Mouse (Mus musculus) kidney, postnatal 25 days (tissue): ENCODE measurements around the gene Kcna7.
"Not testable (repeated sequence)": the region's sequence is repeated elsewhere in the genome, so short reads cannot be mapped to it uniquely, and the experiment has no call there.

ENCODE experiments used
- DNase-seq, 2 experiments: peaks; one replicate each; pipeline ENCODE4 v3.0.0; 2021; ENCODE audit warnings: mixed read lengths in 2 of 2

The Kcna7 gene

DNA sequence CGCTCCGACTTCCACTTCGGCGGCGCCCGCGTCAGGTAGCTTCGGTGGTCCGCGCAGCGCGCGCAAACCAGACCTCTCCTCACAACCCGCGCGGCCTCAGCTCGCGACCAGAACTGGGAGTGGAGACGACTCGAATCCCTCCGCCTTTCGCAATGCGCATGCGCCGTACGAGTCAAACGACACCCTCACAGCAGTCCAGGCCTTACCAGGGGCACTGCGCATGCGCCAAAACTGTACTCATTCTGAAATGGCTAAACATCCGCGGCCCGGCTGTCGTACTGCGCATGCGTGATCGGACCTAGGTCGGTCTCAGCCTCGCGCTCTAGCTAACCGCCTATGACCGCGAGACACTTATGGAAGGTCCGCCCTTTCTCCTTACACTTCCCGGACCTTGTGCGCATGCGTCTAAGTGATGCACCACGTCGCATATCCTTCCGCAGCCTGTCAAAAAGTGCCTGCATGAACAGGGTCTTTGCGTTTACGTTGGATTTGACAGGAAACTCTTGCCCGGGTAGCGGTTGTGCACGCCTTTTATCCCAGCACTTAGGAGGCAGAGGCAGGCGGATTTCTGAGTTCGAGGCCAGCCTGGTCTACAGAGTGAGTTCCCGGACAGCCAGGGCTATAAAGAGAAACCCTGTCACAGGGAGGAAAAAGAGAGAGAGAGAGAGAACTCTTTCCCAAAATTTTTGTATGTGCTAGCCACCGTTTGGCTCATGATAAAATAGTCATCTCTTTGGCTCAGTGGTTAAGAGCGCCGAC lies 9.7 kb upstream of the Kcna7 start, which contains the start of gene Snrnp70:
Gene Snrnp70 (minus strand): TSS at position 165 of the 759 bp plus-strand sequence.
- peak; percentile 100 for DNase-seq

DNA sequence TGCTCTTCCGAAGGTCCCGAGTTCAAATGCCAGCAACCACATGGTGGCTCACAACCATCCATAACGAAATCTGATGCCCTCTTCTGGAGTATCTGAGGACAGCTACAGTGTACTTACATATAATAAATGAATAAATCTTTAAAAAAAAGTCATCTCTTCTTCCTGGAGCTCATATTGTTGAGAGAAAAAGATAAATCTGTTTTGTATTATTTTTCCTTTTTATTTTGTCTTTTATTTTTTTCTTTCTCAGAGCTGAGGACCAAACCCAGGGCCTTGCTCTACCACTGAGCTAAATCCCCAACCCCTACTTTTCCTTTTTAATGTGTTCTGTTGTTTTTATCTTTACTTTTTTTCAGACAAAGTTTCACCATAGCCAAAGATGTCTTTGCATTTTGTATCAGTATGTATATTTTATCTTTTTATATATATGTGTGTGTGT lies 9.1 kb upstream of the Kcna7 start:
- not testable (repeated sequence) for DNase-seq

DNA sequence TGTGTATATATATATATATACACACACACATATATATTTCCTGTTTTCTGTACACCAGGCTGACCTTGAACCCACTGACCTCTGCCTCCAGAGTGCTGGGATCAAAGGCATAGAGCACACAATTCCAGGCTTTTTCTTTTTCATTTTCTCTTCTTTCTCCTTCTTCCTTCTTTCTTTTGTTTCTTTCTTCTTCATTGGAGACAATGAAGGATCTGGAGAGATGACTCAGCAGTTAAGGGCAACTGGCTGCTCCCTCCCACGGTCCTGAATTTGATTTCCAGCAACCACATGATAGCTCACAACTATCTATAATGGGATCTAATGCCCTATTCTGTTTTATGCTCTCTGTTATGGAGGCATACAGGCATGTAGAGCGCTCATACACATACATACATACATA lies 8.7 kb upstream of the Kcna7 start:
- DNase-seq = no peak

DNA sequence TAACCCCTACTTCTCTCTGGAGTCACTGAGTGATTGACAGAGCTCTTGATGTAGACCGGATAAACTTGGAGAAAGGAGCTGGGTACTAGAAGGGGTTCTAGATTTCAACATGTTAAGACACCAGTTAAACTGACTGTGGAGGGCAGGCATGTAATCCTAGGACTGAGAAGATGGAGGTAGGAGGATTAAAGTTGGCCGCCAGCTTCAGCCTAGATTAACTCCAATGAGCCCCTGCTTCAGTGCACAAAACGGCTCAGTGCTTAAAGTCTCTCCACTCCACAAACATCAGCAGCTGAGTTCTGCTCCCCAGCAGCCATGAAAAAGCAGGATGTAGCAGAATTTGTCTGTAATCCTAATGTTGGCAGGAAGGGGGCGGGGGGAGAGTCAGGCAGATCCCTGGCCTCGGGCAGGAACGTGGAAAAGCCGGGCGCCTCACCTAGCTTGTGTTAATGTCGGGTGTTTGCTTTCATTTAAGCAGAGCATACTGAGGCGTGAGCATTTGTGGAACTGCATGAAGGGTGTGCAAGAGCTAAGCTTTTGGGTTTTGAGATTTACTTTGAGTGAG lies 3.9 kb upstream of the Kcna7 start:
- no peak for DNase-seq

DNA sequence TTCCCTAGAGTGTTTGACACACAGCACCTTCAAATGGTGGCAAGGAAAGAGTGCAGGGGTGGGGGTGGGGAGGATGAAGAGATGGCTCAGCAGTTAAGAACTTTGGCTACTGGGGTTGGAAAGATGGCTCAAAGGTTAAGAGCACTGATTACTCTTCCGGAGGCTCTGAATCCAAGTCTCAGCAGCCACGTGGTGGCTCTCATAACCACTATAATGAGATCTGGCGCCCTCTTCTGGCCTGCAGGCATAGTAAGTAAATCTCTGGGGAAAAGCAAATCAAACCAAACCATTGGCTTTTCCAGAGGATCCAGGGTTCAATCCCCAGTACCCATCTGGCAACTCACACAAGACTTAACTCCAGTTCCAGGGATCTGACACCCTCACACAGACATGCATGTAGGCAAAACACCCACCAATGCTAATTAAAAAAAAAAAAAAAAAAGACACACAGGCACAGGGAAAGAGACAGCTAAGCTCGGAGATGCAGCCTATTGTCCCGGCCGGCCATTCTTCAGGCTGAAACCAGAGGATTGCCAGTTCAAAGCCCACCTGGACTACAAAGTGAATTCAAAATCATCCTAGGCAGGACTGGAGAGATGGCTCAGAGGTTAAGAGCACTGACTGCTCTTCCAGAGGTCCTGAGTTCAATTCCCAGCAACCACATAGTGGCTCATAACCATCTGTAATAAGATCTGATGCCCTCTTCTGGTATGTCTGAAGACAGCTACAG lies 1.8 kb upstream of the Kcna7 start:
- DNase-seq = peak; percentile 85 to 93

DNA sequence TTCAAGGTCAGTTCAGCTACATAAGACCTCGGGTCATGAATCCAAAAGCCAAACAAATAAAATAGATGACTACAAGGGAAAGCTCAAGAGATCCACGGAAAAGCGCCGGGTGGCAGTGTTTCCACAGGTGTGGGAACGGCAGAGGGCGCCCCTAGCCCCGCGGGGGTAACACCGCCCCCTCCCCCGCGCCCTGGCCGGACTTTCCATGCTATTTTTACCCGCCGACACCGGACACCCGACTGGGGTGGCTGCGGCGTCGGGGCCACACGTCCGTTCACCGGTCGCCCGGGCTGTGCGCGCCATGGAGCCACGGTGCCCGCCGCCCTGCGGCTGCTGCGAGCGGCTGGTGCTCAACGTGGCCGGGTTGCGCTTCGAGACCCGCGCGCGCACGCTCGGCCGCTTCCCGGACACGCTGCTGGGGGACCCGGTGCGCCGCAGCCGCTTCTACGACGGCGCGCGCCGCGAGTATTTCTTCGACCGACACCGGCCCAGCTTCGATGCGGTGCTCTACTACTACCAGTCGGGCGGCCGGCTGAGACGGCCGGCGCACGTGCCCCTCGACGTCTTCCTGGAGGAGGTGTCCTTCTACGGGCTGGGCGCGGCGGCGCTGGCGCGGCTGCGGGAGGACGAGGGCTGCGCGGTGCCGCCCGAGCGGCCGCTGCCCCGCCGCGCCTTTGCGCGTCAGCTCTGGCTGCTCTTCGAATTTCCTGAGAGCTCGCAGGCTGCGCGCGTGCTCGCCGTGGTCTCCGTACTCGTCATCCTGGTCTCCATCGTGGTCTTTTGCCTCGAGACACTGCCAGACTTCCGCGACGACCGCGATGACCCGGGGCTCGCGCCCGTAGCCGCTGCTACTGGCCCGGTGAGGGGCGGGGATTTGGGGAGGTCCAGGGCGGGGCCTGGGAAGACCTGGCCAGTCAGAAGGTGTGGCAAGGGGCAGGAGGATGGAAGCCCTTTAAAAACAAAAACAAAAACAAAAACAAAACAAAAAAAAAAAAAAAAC lies 1.0 kb downstream of the Kcna7 start:
- DNase-seq = peak; percentile 54 to 70

DNA sequence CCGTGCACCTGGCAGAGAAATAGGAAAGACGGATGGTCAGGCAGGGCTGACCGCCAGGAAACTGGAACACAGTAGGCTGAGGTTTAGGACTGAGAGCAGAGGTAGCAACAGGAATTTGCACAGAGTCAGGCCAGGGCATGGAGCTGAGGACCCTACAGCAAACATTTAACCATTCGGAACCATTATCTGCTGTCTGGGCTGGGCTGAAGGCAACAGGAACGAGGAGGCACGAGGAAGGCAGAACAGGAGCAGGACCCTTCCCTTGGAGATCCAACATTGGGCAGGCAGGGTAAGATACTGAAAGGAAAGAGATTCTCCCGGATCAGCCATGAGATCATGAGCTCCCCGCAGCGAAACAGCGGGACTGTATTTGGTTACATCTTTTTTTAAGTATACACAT lies 2.4 kb downstream of the Kcna7 start:
- DNase-seq = no peak

DNA sequence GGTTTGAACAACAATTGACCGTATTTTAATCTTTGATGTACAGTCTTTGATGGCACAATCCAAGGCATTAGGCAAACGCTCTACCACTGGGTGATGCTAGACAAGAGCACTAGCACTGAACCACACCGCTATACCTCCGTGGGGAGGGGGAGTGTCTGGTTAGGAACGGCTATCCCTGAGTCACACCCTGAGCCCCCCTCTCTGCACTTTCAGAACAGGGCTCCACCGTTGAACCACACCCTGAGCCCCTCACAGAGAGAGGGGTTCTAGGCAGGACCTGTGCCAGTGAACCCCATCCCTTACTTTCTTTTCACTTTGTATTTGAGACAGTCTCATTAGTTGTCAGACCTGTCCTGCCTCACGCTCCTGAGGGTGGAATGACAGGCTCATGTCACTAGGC lies 2.9 kb downstream of the Kcna7 start:
- DNase-seq = no peak

DNA sequence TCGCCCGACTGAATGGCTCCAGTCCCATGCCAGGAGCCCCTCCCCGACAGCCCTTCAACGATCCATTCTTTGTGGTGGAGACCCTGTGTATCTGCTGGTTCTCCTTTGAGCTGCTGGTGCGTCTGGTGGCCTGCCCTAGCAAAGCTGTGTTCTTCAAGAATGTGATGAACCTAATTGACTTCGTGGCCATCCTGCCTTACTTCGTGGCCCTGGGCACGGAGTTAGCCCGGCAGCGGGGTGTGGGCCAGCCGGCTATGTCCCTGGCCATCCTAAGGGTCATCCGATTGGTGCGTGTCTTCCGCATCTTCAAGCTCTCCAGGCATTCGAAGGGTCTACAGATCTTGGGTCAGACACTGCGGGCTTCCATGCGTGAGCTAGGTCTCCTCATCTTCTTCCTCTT lies 3.5 kb downstream of the Kcna7 start:
- no peak for DNase-seq

DNA sequence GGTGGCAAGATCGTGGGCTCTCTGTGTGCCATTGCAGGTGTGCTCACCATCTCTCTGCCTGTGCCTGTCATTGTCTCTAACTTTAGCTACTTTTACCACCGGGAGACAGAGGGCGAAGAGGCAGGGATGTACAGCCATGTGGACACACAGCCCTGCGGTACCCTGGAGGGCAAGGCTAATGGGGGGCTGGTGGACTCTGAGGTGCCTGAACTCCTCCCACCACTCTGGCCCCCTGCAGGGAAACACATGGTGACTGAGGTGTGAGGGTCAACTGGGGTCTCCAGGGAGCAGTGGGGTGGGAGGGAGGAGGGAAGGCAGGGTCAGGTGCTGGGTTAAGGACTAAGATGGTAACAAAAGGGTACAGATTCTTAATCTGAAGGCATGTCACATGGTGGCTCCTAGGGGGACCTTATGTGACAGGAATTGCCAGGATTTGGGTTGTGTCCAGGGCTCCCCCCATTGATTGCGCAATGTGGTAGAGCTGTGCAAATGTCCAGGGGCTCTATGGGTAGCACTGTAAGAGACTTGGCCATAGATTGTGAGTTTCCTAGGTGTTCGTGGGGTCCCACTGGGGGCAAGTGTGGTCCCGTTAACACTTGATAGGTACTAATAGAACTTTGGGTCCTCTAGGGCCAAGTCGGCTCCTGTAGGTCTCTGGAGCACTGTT lies 4.2 kb downstream of the Kcna7 start:
- DNase-seq = no peak

DNA sequence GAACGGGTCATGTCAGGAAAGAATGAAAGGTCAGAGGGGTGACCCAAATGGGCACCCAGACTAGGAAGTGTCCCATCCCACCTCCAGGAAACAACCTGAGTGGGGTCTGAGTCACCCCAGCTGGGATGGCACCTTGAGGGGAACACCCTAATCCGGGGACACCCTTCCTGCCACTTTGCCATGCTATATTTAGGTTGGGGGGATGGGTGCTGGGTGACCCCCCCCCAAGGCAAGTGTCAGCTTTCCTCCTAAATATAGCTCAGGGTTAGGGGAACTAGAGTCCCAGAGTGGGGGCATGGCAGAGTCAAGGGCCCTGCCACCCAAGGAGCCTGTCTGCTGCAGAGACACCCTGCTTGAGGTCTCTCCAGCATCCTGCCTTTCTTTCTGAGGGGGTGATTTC lies 7.0 kb downstream of the Kcna7 start:
- DNase-seq = no peak

DNA sequence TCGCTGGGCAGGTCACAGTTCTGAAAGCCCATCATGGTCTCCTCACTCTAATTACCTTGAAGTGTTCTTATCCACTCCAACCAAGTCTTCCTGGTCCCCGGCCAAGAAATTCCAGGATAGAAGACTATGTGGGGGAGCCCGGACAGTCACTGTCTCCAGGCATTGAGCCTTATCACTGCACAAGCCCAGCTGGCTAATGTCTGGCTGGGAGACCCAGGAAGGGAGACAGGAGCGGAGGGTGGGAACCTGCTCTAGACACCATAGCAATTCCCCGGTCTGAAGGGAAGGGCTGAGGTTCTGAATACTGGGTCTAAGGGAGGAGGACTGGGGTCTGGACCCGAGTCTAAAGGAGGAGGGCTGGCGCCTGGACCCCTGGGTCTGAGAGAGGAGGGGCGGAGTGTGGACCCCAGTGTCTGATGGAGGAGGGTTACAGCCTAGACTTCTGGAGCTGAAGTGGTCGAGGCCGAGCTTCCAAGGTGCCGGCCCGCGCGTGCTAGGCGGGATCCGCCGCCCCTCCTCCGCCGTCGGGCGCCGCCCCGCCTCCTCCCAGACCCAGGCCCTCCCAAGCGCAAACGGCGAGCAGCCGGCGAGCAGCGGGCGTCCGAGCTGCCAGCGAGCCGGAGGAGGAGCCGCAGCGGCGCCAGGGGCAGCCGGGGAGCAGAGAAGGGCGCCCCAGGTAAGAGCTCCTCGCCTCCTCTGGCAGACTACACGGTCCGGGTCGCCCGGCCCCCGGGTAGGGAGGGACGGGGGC lies 7.8 kb downstream of the Kcna7 start, which contains the start of gene Ntf5:
Gene Ntf5 (plus strand): TSS at position 583 of the 751 bp plus-strand sequence.
- peak; percentile 20 to 56 for DNase-seq

DNA sequence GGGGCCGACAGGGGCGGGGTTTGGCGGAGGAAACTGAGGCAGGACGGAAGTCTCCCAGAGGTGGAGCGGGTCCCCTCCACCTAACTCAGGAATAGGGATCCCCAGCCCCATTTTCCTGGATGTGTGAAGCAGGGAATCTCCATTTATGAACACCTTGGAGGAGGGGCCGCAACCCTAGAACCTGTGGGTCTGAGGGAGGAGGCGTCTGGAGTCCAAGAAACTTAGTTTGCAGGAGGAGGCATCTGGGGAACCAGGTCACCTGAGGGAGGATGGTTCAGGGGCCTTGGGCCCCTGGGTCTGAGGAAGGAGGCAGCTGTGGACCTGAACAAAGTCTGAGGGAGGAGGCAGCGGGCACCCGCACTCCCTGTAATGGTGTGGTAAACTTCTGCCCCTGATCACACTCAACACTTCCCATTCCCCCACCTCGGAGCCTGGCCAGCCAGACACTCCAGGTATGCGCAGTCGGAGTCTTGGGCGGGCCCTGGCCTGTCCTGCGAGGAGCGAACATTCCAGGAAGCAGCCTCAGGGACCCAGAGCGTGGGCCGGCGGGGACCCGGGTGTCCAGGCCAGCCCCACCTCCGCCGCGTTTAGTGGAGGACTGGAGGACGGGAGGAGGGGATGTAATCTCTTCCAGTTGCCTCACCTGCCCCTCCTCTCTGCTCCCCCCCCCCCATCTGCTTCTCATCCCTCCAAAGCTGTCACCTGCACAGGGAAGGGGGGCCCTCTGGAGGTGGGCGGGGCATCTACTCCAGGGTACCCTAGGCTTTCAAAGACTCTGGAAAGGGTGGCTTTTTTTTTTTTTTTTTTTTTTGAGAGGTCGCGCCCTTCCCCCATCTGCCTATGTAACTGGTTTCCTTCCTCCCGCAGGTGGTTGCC lies 8.6 kb downstream of the Kcna7 start:
- peak in 1 of 2 experiments; percentile 55 for DNase-seq

DNA sequence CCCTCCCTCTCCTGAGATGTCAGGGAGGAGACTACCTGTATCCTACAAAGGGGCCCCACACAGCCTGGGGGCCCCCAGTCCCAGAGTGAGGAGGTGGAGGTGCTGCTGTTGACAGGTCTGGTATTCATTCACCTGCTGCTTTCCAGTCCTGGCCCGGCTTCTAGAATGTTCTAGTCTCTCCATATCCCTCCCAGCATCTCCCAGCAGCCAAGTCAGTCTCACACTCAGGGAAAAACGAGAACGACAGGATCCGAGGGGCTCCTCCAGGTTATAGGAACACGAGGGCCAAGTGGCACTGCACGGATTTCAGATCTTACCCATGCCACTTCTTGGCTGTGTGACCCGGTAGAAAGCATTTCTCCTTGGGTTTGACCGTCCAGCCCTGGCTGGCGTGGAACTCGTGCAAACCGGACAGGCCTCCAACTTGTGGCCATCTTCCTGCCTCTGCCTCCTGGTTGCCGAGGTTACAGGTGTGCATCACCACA lies 9.3 kb downstream of the Kcna7 start:
- no peak for DNase-seq

DNA sequence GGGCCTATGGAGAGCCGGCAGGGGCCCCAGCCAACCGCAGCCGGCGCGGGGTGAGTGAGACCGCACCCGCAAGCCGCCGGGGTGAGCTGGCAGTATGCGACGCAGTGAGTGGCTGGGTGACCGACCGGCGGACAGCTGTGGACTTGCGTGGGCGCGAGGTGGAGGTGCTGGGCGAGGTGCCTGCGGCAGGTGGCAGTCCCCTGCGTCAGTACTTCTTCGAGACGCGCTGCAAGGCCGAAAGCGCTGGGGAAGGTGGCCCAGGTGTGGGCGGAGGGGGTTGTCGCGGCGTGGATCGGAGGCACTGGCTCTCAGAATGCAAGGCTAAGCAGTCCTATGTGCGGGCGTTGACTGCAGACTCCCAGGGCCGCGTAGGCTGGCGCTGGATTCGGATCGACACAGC lies 10.2 kb downstream of the Kcna7 start:
- DNase-seq = no peak

DNA sequence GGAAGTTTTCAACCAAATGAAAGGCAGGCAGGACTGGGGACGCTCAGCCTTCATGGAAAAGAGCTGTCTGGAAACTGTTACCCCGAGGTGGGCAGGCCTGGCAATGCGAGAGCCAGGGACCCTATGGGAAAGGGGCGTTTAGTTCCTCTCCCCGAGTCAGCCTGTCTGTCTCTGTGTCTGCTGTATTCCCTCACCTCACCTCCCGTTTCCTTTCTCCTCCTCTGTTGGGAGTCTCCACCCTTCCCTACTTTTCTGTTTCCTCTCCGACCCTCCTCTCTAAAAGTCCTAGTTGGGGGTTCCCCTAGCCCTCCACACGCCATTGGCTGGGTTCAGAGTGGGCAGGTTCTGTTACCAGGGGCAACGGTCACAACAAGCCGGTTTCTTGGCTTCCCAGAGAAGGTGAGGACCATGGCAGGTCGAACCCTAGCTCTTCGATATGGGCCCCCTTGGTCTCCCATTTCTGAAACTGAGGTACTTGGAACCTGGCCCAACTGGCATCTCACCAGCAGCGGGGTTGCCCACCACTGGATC lies 12.6 kb downstream of the Kcna7 start:
- DNase-seq = no peak

DNA sequence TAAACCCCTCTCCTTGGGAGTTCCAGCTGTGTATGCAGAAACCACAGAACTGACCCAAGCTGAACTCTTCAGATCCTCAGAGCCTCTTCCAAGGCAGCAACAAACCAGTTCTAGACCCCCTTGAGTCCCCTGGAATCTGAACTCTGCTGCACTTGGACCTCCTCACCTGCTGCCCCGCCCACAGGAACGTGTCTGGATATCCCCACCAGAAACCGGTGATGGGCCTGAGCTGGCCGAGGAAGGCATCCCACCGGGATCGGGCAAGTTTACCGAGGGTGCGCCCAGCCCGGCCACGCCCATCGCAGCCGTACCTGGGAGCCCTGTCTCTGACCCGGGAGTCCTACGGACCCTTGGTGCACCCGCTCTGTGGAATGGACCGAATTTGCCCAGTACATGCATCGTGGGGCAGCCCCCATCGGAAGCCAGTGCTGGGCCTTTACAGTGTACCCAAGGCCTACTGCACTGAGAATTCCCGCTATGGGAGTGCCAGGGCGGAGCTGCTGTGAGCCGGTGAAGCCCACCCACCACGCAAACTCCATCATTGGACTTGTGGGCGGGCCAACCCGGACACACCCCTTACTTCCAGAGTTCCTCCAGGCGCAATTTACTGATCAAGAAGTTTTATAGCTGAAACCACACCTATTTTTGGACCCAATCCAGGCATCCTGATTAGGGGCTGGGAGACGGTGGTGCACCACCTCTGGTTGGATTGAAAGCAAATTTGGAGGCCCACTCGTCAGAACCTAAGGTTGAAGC lies 14.6 kb downstream of the Kcna7 start:
- DNase-seq = no peak

DNA sequence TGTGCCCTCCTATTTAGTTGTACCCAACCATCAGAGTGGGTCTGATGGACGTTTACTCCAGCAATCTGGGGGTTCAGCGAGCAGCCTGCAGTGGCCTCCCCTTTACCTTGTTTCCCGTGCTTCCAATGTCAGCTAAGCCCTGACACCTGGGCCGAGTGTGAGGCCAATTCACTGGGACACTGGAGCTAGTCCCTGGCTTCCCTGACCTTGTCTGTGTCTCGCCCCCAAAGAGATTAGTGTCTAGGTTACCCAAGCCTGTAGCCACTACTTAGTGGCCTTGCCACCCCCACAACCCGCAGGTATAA lies 15.1 kb downstream of the Kcna7 start, which contains the start of gene Lhb:
Gene Lhb (plus strand): TSS at position 206 of the 305 bp plus-strand sequence.
- DNase-seq = no peak

DNA sequence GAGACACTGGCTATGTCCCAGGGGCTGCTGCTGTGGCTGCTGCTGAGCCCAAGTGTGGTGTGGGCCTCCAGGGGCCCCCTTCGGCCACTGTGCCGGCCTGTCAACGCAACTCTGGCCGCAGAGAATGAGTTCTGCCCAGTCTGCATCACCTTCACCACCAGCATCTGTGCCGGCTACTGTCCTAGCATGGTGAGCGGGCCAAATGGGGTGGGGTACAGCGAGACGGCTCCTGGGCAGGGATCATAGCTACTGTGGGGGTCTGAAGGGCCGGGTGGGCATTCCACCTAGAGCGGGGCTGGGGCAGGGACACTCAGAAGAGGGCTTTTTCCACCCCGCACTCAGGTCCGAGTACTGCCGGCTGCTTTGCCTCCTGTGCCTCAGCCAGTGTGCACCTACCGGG lies 15.7 kb downstream of the Kcna7 start:
- no peak for DNase-seq
